Mouse (Mus musculus) forebrain, embryonic 11.5 days (tissue): Measurements from ENCODE around the gene Pitpnm2. TPM values are rescaled to one million over a fixed set of nuclear protein-coding genes. Genes with fewer than 3 reads are reported as not detected.

ENCODE experiments used
- ATAC-seq: fragments of 200-750 bp; cut with Nextera tagmentation; replicated peaks from 2 replicates; pipeline ENCODE4 v1.8.0; 2017; ENCODE audit warnings: moderate TSS enrichment; ENCODE audit not compliant: low FRiP score
- DNase-seq: peaks from one replicate; pipeline ENCODE4 v3.0.0-alpha.2; 2017; ENCODE audit warnings: low spot score
- H3K27ac ChIP-seq: fragments of 300-500 bp; sonication (generic); 2 replicates; pipeline ENCODE4 v1.5.1; 2014; ENCODE audit warnings: low read depth, low read length
- H3K27me3 ChIP-seq: fragments of 300-500 bp; sonication (generic); 2 replicates; pipeline ENCODE4 v1.6.1; 2014; ENCODE audit warnings: mild to moderate bottlenecking, low read length, mixed read lengths; ENCODE audit not compliant: control insufficient read depth, insufficient read depth
- H3K36me3 ChIP-seq: fragments of 300-500 bp; sonication (generic); 2 replicates; pipeline ENCODE4 v1.6.1; 2014; ENCODE audit warnings: mild to moderate bottlenecking, low read length, moderate library complexity, mixed read lengths; ENCODE audit not compliant: control insufficient read depth, insufficient read depth
- H3K4me1 ChIP-seq: fragments of 300-500 bp; sonication (generic); replicated peaks from 2 replicates; pipeline ENCODE4 v1.6.1; 2014; ENCODE audit warnings: low read length, mixed read lengths; ENCODE audit not compliant: control insufficient read depth, insufficient read depth
- H3K4me2 ChIP-seq: fragments of 300-500 bp; sonication (generic); 2 replicates; pipeline ENCODE4 v1.6.1; 2014; ENCODE audit warnings: low read depth, mild to moderate bottlenecking, low read length, moderate library complexity, mixed read lengths; ENCODE audit not compliant: severe bottlenecking
- H3K4me3 ChIP-seq: fragments of 300-500 bp; sonication (generic); 2 replicates; pipeline ENCODE4 v1.5.1; 2014; ENCODE audit warnings: low read depth, low read length
- H3K9ac ChIP-seq: fragments of 300-500 bp; sonication (generic); 2 replicates; pipeline ENCODE4 v1.6.1; 2014; ENCODE audit warnings: low read length
- H3K9me3 ChIP-seq: fragments of 300-500 bp; sonication (generic); 2 replicates; pipeline ENCODE4 v1.6.1; 2016; ENCODE audit warnings: low read length, mixed read lengths; ENCODE audit not compliant: control insufficient read depth
- WGBS: fragments of 180-500 bp; shearing (Covaris S2); extraction: QIAGEN DNeasy Blood & Tissue Kit; methylation state at CpG from one replicate; pipeline ENCODE4 v1.1.7; 2014; 5-methylcytosine and 5-hydroxymethylcytosine counted together
- polyA plus RNA-seq: library from polyadenylated mRNA; unstranded; fragments of >200 nt; fragmentation: Nextera tagmentation; extraction: Ambion mirVana; gene quantifications from 2 replicates; pipeline ENCODE4 v1.2.1, GENCODE M21; 2014

The Pitpnm2 gene
- polyA plus RNA-seq, 1 experiment from 2014 or later, result 6.8 TPM

DNA sequence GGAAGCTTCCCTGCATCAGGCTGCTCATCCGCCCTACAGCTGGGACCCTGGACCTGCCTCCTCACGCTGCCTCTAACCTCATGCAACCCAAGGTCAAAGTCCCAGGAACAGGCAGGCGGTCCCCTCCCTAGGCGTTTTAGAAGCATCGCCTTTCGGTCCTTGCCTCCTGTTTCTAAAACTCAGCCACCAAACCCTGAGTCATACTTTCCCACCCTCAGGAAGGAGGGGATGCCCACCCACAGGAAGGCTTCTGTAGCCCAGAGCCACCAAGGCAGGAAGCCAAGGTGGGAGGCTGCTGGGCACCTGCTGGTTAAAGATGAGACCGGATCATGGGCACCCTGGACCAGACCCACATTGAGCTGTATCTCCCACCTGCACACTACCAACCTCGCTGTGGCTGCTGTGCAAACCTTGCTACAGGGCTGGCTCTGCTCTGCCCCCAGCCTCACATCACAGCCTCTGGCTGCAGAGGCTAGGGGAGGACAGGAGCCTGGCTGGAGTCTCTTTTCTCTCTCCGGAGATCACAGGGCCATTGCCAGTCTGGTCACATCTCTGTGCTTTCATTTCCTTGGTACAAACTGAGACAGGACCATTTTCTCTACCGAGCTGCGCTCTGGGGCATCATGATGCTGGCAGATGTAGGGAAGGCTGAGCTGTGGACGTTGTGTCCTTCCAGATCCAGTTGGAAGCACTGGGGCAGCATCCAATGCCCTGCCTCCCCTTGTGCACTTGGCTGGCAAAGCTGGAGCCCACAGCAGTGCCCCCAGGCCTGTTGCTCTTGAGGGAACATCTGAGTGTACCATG lies 61.9 kb downstream of the Pitpnm2 start:
- 52% methylated on average over 12 of the region's 12 CpGs for WGBS

GRCm38 (mm10) chr5:124186981-124187507 lies 62.5 kb downstream of the Pitpnm2 start:
- Histone ChIP-seq H3K4me1 (peaks cover 30% of the 10 kb centered on the region), H3K9me3 (no peaks in the 10 kb centered on the region), H3K36me3 (no peaks in the 10 kb centered on the region), H3K9ac (peak overlapping the region; percentile 48), H3K27me3 (no peaks in the 10 kb centered on the region), H3K4me3 (peak overlapping the region; percentile 16), H3K27ac (peak overlapping the region; percentile 51; the same call in 1 of the 2 replicates), H3K4me2 (peak overlapping the region; percentile 40)
- WGBS, result 8% methylated on average over 22 of the region's 22 CpGs
- peak; percentile 54 for ATAC-seq
- peak; percentile 72 for DNase-seq

More for the DNA sequence above, 61.9 kb downstream of the Pitpnm2 start:
- H3K36me3 ChIP-seq, result no peaks in the 10 kb centered on the region
- H3K9ac ChIP-seq, result peak overlapping the region; percentile 48
- DNase-seq, result no peak
- ATAC-seq, result no peak
- H3K4me1 ChIP-seq, result peaks cover 32% of the 10 kb centered on the region
- peak overlapping the region; percentile 40 for H3K4me2 ChIP-seq
- H3K9me3 ChIP-seq, result no peaks in the 10 kb centered on the region
- H3K4me3 ChIP-seq, result no peak overlapping the region
- H3K27me3 ChIP-seq, result no peaks in the 10 kb centered on the region
- no peak overlapping the region for H3K27ac ChIP-seq

GRCm38 (mm10) chr5:124186465-124186854 lies 63.1 kb downstream of the Pitpnm2 start:
- peaks cover 29% of the 10 kb centered on the region for H3K4me1 ChIP-seq
- ATAC-seq, result peak; percentile 45; the same call in 1 of the 2 replicates
- peak overlapping the region; percentile 40 for H3K4me2 ChIP-seq

GRCm38 (mm10) chr5:124185706-124186464 lies 63.7 kb downstream of the Pitpnm2 start:
- no peaks in the 10 kb centered on the region for H3K9me3 ChIP-seq
- peak overlapping the region; percentile 52 for H3K9ac ChIP-seq
- 45% methylated on average over 15 of the region's 15 CpGs for WGBS
- ATAC-seq, result 0 out of 2 replicates have a peak, but pooled peaks have one; percentile 6
- H3K4me3 ChIP-seq, result 0 out of 2 replicates have a peak overlapping the region, but pooled peaks have one; percentile 13
- DNase-seq, result peak; percentile 52
- peaks cover 29% of the 10 kb centered on the region for H3K4me1 ChIP-seq
- H3K36me3 ChIP-seq, result no peaks in the 10 kb centered on the region
- H3K27ac ChIP-seq, result peak overlapping the region; percentile 34; the same call in 1 of the 2 replicates
- peak overlapping the region; percentile 40 for H3K4me2 ChIP-seq
- H3K27me3 ChIP-seq, result no peaks in the 10 kb centered on the region

More at GRCm38 (mm10) chr5:124186465-124186854, 63.1 kb downstream of the Pitpnm2 start:
- Histone ChIP-seq H3K36me3 (no peaks in the 10 kb centered on the region), H3K9ac (peak overlapping the region; percentile 48), H3K4me3 (peak overlapping the region; percentile 16), H3K27me3 (no peaks in the 10 kb centered on the region), H3K9me3 (no peaks in the 10 kb centered on the region), H3K27ac (no peak overlapping the region)
- DNase-seq, result peak; percentile 59
- WGBS, result 42% methylated on average over 10 of the region's 10 CpGs

GRCm38 (mm10) chr5:124184898-124185701 lies 64.5 kb downstream of the Pitpnm2 start:
- H3K27ac ChIP-seq, result peak overlapping the region; percentile 34; the same call in 1 of the 2 replicates
- H3K36me3 ChIP-seq, result no peaks in the 10 kb centered on the region
- peak overlapping the region; percentile 13 for H3K4me3 ChIP-seq
- H3K27me3 ChIP-seq, result no peaks in the 10 kb centered on the region
- H3K9ac ChIP-seq, result peak overlapping the region; percentile 52
- 11% methylated on average over 15 of the region's 15 CpGs for WGBS
- H3K4me2 ChIP-seq, result peak overlapping the region; percentile 40
- peak; percentile 61 for DNase-seq
- H3K4me1 ChIP-seq, result peaks cover 29% of the 10 kb centered on the region
- ATAC-seq, result peak; percentile 57; the same call in 1 of the 2 replicates
- H3K9me3 ChIP-seq, result no peaks in the 10 kb centered on the region

- 86% methylated on average over 3 of the region's 3 CpGs for WGBS
- peaks cover 29% of the 10 kb centered on the region for H3K4me1 ChIP-seq
- H3K9me3 ChIP-seq, result no peaks in the 10 kb centered on the region
- no peak for ATAC-seq
- H3K4me2 ChIP-seq, result peak overlapping the region; percentile 40; the same call in 1 of the 2 replicates
- H3K4me3 ChIP-seq, result no peak overlapping the region
- H3K9ac ChIP-seq, result peak overlapping the region; percentile 52
- DNase-seq, result no peak
- no peaks in the 10 kb centered on the region for H3K27me3 ChIP-seq
- no peak overlapping the region for H3K27ac ChIP-seq
- H3K36me3 ChIP-seq, result no peaks in the 10 kb centered on the region
These were observed 65.4 kb downstream of the Pitpnm2 start for GRCm38 (mm10) chr5:124184191-124184590.

- DNase-seq, result no peak
- H3K9ac ChIP-seq, result no peak overlapping the region
- no peak overlapping the region for H3K27ac ChIP-seq
- H3K4me2 ChIP-seq, result no peak overlapping the region
- no peaks in the 10 kb centered on the region for H3K36me3 ChIP-seq
- no peak for ATAC-seq
- no peak overlapping the region for H3K4me3 ChIP-seq
- WGBS, result 86% methylated on average over 7 of the region's 7 CpGs
- no peaks in the 10 kb centered on the region for H3K27me3 ChIP-seq
- no peaks in the 10 kb centered on the region for H3K9me3 ChIP-seq
- H3K4me1 ChIP-seq, result peaks cover 27% of the 10 kb centered on the region
These were observed 66.9 kb downstream of the Pitpnm2 start for GRCm38 (mm10) chr5:124182642-124183041.

GRCm38 (mm10) chr5:124182097-124182496 lies 67.5 kb downstream of the Pitpnm2 start:
- no peaks in the 10 kb centered on the region for H3K36me3 ChIP-seq
- H3K4me3 ChIP-seq, result no peak overlapping the region
- DNase-seq (no peak), ATAC-seq (no peak)
- H3K9me3 ChIP-seq, result no peaks in the 10 kb centered on the region
- no peak overlapping the region for H3K27ac ChIP-seq
- H3K9ac ChIP-seq, result no peak overlapping the region
- 89% methylated on average over 5 of the region's 5 CpGs for WGBS
- H3K27me3 ChIP-seq, result no peaks in the 10 kb centered on the region
- peaks cover 24% of the 10 kb centered on the region for H3K4me1 ChIP-seq
- no peak overlapping the region for H3K4me2 ChIP-seq
